Mouse (Mus musculus) left cerebral cortex, adult 8-10 months (tissue): ENCODE data around the gene Gm3542. TPM values are rescaled to one million over a fixed set of nuclear protein-coding genes. Genes with fewer than 3 reads are reported as not detected.
"Not testable (repeated sequence)": the region's sequence is repeated elsewhere in the genome, so short reads cannot be mapped to it uniquely, and the experiment has no call there.

Source experiments
- DNase-seq, 2 experiments: peaks; one replicate each; pipeline ENCODE4 v3.0.0; 2022; ENCODE audit warnings: low spot score in 2 of 2
- total RNA-seq, 4 experiments: library from RNA; stranded (reverse); gene quantifications; 2 replicates each; pipeline ENCODE4 v1.2.4; 2022

Gm3542 gene
- total RNA-seq: not detected

DNA sequence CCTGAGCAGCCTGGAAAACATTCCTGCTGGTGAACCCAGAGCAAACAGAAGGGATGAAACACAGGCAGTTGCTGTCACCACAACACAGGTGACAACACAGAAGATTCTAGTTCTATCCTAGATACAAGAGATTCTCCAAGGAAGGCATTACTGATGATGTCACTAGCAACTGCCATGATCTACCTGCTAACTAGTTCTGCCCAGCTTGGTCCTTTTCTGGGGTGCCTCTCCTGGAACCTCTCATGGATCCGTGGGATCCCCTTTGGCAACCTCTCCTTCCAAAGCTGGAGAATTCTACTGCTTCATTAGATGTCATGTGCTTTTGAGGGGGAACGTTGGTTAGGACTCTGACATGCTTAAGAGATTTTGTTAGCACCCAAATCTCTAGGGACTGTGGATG is at the start of gene Gm3542:
Gene Gm3542, minus strand, starts transcription at position 101 of the 400 bp plus-strand sequence.
- DNase-seq: not testable (repeated sequence)

Other genes with a start within 250 kb of the Gm3542 start
- gene Gm8279, start 203.4 kb downstream of the Gm3542 start, total RNA-seq: not detected
- gene Gm3317, start 170.4 kb downstream of the Gm3542 start, total RNA-seq: not detected
- gene Gm8271, start 149.1 kb downstream of the Gm3542 start, total RNA-seq: not detected
- not detected for gene Gm3526, start 74.3 kb downstream of the Gm3542 start, total RNA-seq
- not detected for gene Gm3500, start 54.1 kb upstream of the Gm3542 start, total RNA-seq
- gene Gm3194, start 120.5 kb upstream of the Gm3542 start, total RNA-seq: 1 to 10 TPM; 2.4 to 3.4 (median 2.8) TPM
- not detected for gene Gm8246, start 142.9 kb upstream of the Gm3542 start, total RNA-seq
- not detected for gene Gm3187, start 149.3 kb upstream of the Gm3542 start, total RNA-seq
- 1 to 10 TPM in 1 of 4 experiments, under 1 TPM in 2, not detected in 1; 0.80 to 2.7 (median 0.95) TPM for gene Gm3488, start 166.7 kb upstream of the Gm3542 start, total RNA-seq
- not detected for gene Gm3532, start 203.6 kb upstream of the Gm3542 start, total RNA-seq